Mouse (Mus musculus) B cell, adult (primary cell): ENCODE results near the gene Olfr589. TPM values are rescaled to one million over a fixed set of nuclear protein-coding genes. Genes with fewer than 3 reads are reported as not detected.

Experiments
- total RNA-seq: library from RNA; stranded (reverse); gene quantifications from 4 replicates; pipeline ENCODE4 v1.2.4, GENCODE M21; 2023; ENCODE audit not compliant: inconsistent age

The Olfr589 gene
- total RNA-seq: not detected in 4 replicates

GRCm38 (mm10) chr7:103156256-103156655, at the start of gene Olfr589:
Gene Olfr589, minus strand, starts transcription at chr7:103156356.

DNA sequence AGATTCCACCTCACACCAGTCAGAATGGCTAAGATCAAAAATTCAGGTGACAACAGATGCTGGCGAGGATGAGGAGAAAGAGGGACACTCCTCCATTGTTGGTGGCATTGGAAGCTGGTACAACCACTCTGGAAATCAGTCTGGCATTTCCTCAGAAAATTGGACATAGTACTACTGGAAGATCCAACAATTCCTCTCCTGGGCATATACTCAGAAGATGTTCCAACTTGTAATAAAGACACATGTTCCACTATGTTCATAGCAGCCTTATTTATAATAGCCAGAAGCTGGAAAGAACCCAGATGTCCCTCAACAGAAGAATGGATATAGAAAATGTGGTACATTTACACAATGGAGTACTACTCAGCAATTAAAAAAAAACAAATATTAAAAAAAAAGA, 28.3 kb upstream of the Olfr589 start, which contains the start of gene Olfr592:
TSS of gene Olfr592 (plus strand) at position 301 of the 400 bp plus-strand sequence.

GRCm38 (mm10) chr7:103178240-103178639, 22.1 kb upstream of the Olfr589 start, which contains the start of gene Olfr591:
Gene Olfr591, minus strand, starts transcription at chr7:103178340.

DNA sequence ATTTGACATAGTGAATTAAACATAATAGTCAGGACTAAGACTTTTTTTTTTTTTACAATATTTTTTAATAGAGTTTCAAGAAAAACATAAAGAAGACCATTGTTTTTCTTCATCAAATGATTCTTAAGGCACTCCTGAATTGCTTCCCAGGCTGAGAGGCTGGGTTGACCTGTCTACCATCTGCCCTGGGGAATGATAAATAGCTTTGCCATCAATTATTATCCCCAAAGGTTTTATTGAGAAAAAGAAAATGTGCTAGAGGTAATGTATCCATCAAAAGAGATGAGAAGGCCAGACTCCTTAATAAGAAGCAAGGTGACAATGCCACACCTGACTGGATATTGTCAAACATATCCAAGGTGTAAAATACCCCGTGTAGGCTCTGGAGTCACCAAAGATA, 15.6 kb downstream of the Olfr589 start, which contains the start of gene Olfr588-ps1:
TSS of gene Olfr588-ps1 (plus strand) at position 301 of the 400 bp plus-strand sequence.

DNA sequence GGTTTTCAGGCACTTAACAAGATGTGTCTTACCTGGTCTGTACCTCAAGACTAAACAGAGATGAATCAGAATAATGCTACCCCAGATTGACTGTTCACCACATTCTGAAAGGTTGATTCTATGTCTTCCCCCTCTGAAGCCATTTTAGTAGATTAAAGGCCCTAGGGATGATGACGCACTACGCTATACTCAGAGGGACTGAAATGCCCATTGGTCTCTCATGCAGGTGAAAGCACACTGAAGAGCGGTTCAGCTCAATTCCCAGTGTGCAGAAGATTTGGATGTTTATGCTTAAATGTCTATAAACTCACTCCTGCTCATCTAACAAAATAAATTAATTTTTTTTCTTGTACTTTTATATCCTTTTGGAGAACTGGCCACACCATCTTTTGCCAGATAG, 30.6 kb downstream of the Olfr589 start, which contains the start of gene Olfr586:
TSS of gene Olfr586 (minus strand) at position 101 of the 400 bp plus-strand sequence.

Other genes starting within 250 kb of the Olfr589 start
- 0.10 to 0.19 TPM in 2 of 4 replicates, not detected in the others for gene Olfr571, start 238.8 kb downstream of the Olfr589 start, total RNA-seq
- gene Olfr572, start 231.9 kb downstream of the Olfr589 start, total RNA-seq: not detected in 4 replicates
- gene Olfr573-ps1, start 213.8 kb downstream of the Olfr589 start, total RNA-seq: not detected in 4 replicates
- not detected in 4 replicates for gene Olfr574, start 207.9 kb downstream of the Olfr589 start, total RNA-seq
- not detected in 4 replicates for gene Olfr575, start 197.6 kb downstream of the Olfr589 start, total RNA-seq
- not detected in 4 replicates for gene Olfr576, start 193.7 kb downstream of the Olfr589 start, total RNA-seq
- not detected in 4 replicates for gene Olfr577, start 180.4 kb downstream of the Olfr589 start, total RNA-seq
- not detected in 4 replicates for gene Olfr578, start 167.0 kb downstream of the Olfr589 start, total RNA-seq
- gene Olfr582, start 118.3 kb downstream of the Olfr589 start, total RNA-seq: not detected in 4 replicates
- not detected in 4 replicates for gene Olfr583, start 105.1 kb downstream of the Olfr589 start, total RNA-seq
- not detected in 4 replicates for gene Olfr584, start 74.5 kb downstream of the Olfr589 start, total RNA-seq
- not detected in 4 replicates for gene Olfr585, start 58.6 kb downstream of the Olfr589 start, total RNA-seq
- gene Olfr586, start 30.7 kb downstream of the Olfr589 start, total RNA-seq: not detected in 4 replicates
- gene Olfr588-ps1, start 15.5 kb downstream of the Olfr589 start, total RNA-seq: not detected in 4 replicates
- gene Olfr591, start 22.0 kb upstream of the Olfr589 start, total RNA-seq: not detected in 4 replicates
- gene Olfr592, start 28.4 kb upstream of the Olfr589 start, total RNA-seq: not detected in 4 replicates
- gene Olfr593, start 55.5 kb upstream of the Olfr589 start, total RNA-seq: not detected in 4 replicates
- not detected in 4 replicates for gene Olfr594, start 60.6 kb upstream of the Olfr589 start, total RNA-seq
- gene Usp17ld, start 96.1 kb upstream of the Olfr589 start, total RNA-seq: not detected in 4 replicates
- gene Olfr596, start 149.3 kb upstream of the Olfr589 start, total RNA-seq: not detected in 4 replicates
- not detected in 4 replicates for gene Olfr597, start 160.0 kb upstream of the Olfr589 start, total RNA-seq
- not detected in 4 replicates for gene Olfr598, start 167.2 kb upstream of the Olfr589 start, total RNA-seq
- not detected in 4 replicates for gene Olfr599, start 179.6 kb upstream of the Olfr589 start, total RNA-seq
- gene Olfr600, start 193.3 kb upstream of the Olfr589 start, total RNA-seq: not detected in 4 replicates
- gene Olfr601, start 206.3 kb upstream of the Olfr589 start, total RNA-seq: not detected in 4 replicates
- gene Olfr603, start 229.8 kb upstream of the Olfr589 start, total RNA-seq: not detected in 4 replicates